Mouse (Mus musculus): ENCODE measurements around the gene Akap6.

DNA sequence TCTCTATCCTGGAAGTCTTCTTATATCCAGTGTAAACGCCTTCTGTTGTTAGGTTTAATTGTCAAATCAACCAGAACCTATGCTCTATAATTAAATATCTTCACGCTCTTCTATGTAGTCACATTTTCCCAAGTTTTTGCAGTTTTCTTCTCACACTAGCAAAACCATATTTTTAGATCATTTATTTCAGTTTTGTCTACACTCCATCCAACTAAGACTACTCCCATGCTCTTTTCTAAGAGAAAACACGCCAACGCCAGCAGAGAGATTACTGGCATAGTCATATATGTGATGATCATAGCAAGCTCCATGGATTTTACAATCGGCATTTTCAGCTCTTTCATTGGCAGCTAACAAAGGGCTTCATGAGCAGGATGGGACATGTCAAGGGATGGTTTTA is 341.5 kb downstream of the Akap6 start:
- TF ChIP-seq POLR2A (IDR thresholded peaks at IDR 0.05; ENCODE audit: extremely low read depth, insufficient read depth, low read length) (no peak), CTCF (IDR thresholded peaks at IDR 0.05; ENCODE audit: low read depth, low read length) (no peak)

Data from liver, adult 2 months (tissue).